Mouse (Mus musculus) layer of hippocampus, adult 18-20 months (tissue): ENCODE results near the gene Ppp2r5e. TPM values are rescaled to one million over a fixed set of nuclear protein-coding genes. Genes with fewer than 3 reads are reported as not detected.

Experiments
- DNase-seq, 2 experiments: peaks; one replicate each; pipeline ENCODE4 v3.0.0; 2022; ENCODE audit warnings: low spot score in 2 of 2
- total RNA-seq, 2 experiments: library from RNA; stranded (reverse); gene quantifications; 2 replicates each; pipeline ENCODE4 v1.2.3; 2021

Gene Ppp2r5e
- total RNA-seq, 2 experiments from 2014 or later = 79.2 to 79.8 TPM

- DNase-seq = no peak
These were observed 17.0 kb downstream of the Ppp2r5e start for GRCm38 (mm10) chr12:75579076-75579475.

- no peak for DNase-seq
These were observed 18.8 kb downstream of the Ppp2r5e start for GRCm38 (mm10) chr12:75577255-75577654.

DNA sequence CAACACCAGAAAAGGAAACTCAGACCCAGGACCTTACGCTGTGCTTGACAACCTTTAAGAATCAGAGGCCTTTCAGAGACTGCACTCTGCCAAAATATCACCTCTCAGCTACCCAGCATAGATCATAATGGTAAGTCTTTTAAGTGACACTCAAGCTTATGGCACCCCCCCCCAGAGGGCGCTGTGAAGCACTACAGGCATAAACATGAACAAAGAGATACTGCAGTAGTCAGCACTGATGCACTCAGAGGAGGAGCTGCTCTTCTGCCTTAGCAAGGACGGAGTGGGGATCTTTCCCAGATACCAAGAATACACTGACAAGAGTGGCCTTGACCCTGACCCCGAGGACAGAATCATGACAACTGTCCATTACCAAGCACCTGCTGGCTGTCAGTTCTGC, 23.8 kb downstream of the Ppp2r5e start:
- peak in 1 of 2 experiments; percentile 44 for DNase-seq

GRCm38 (mm10) chr12:75570138-75570537, 25.9 kb downstream of the Ppp2r5e start:
- no peak for DNase-seq

- DNase-seq = no peak
These were observed 28.3 kb downstream of the Ppp2r5e start for GRCm38 (mm10) chr12:75567745-75568144.

GRCm38 (mm10) chr12:75565756-75566155, 30.3 kb downstream of the Ppp2r5e start:
- DNase-seq = no peak

DNA sequence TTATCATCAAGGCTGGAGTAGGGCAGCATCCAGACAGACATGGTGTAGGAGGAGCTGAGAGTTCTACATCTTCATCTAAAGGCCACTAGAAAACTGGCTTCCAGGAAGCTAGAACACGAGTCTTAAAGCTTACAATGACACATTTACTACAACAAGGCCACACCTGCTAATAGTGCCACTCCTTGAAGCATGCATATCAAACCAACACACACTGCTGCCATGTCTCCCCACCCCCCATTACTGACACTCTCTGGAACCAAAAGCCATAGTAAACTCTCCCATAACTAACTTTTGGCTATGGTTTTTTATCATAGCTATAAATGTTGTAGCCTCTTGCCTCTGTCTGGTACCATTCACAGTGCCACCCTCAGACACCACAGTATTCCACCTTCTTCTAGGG, 31.5 kb downstream of the Ppp2r5e start:
- DNase-seq = no peak

DNA sequence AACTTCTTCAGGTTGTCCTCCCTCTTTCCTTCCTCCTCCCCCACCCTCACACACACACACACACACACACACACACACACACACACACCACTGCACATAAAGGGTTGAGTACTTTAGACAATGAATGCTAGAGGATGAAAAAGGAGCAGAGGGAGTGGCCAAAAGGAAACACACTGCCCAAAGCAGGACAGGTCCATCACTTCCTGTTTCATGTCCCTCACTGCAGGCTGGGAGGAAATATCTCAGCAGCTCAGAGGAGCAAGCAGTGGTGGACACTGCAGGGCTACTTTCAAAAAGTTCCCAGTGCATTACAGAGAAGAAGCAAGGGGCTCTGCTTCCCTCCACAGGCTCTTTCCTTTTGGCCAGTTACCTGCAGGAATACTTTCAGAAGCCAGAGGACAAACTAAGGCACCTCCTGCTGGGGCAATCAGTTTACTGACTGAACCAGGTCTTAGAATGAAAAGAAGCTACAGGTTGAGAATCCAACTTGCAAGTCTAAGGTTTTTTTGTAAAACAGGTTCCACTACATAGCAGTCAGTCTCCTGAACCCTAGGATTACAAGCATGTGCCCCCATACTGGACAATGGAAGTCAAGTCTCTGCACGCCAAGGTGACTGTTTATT, 32.9 kb downstream of the Ppp2r5e start:
- DNase-seq = no peak

DNA sequence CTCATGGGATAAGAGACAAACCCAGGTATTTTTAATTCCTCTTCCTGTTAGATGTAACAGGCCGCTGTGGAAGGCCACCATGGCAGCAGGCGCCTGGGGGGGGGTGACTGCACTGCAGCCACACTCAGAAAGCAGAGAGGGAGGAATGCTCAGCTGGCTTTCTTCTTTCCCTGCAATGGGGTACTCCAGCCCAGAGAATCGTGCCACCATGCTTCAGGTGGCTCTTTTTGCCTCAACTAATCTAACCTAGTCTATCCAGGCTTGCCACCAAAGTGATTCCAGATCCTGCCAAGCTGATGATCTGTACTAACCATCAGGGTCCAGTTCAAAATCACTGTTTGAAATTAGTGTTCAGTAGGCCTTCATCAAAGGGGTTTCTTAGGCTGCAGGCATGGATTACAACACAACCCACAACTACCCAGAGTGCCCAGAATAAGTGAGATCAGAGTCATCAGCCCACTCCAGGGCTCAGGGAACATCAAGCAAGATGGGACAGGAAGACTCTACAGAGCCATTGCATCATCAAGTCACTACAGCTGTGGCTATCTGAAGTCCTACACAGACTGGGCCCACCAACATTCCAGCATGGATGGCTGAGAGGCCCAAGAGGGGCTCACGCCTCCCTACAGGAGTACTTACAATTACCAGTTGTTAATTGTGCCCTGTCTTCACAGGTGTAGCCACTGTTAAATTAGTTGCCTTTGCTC, 35.2 kb downstream of the Ppp2r5e start:
- DNase-seq = no peak

- no peak for DNase-seq
These were observed 36.8 kb downstream of the Ppp2r5e start for GRCm38 (mm10) chr12:75559196-75559595.

- DNase-seq = peak in 1 of 2 experiments; percentile 15
These were observed 38.2 kb downstream of the Ppp2r5e start for GRCm38 (mm10) chr12:75557813-75558212.

DNA sequence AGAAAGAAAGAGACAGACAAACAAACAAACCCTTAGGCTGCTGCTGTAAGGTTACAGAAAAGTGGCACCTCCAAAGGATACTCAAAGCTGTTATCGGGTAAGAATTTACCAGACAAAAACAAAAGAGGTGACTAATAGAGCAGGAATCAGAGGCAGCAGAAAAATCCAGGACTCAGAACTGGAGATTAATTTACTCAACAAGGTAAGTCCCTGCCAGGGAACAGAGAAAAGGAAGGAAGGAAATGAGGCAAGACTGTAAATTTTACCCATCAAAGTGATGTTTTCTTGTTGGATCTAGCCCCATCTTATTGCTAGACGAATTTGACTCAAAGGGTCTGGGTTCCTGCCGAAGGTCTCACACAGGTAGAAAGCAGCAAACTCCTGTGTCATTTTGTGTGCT, 41.0 kb downstream of the Ppp2r5e start:
- no peak for DNase-seq

- DNase-seq = no peak
These were observed 43.7 kb downstream of the Ppp2r5e start for GRCm38 (mm10) chr12:75552296-75552695.

DNA sequence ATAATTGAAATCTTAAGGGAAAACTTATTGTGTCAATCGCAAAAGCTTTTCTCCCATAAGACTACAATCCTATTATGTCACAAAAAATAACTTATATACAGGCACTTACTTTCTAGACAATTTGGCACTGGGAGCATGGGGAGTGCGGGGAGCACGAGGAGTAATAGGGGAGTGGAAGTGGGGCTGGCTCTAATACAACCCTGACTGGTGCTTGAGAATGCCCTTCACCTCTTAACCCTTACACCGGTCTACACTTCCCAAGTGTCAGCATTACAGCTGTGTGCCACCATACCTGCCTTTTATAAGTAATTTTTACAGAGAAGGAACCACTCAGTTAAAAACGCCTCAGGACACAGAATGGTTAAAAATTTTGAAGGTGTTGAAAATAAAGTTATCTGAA, 44.4 kb downstream of the Ppp2r5e start:
- DNase-seq = no peak

DNA sequence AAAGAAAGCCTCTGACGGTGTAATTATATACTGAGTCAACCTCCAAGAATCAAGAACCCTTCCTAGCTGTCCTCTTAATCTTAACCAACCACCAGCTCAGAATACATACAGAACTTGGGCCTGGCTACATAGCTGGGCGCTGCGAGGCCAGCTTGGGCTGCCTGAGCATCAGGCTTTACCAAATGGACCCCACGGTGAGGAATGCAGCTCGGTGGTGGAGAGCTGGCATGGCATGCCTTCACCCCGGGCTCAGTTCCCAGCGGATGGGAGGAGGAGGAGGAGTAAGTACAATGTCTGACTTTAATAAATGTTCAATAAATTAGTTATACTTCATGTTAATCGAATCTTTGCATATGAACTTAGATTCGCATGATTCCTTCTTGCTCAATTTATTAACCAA, 47.0 kb downstream of the Ppp2r5e start:
- no peak for DNase-seq

GRCm38 (mm10) chr12:75547174-75547573, 48.9 kb downstream of the Ppp2r5e start:
- DNase-seq = no peak

DNA sequence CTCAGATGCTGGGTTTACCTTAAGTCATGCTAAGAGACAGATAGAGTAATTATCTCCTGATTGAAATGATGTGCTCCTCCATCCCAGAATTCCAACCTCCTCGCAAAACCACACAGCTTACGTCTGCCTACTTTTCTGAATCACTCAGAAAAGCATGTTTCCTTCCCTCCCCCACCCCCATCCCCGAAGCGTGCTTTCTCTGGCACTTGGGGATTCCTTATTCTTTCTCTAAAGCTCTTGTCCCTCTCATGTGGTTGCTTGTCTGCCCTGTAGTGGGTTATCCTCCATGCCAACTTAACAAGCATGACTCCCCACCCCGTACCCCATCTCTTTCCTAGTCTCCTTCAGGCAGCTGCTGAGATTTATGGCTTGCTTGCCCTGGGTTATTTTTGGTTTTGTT, 49.8 kb downstream of the Ppp2r5e start:
- DNase-seq = no peak

DNA sequence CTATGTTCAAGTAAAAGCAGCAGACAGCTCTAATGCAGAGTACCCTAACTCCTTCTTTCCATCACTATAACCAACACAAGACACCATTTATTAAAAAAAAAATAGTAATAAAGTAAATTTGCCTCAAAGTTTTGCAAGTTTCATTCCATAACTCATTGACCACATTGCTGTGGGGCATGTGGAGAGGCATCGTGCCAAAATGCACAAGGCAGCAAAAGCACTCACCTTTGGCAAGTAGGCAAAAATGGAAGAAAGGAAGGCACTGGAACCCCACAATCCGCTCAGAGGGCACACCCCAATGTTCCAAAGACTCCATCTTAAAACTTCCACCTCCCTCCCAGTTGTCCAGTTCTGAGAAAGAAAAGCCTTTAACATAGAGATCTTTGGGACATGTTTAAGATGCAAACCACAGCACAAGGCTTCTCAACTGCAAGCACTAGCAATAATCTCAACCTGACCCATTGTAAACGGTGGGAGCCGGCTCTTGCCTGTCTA, 50.6 kb downstream of the Ppp2r5e start:
- DNase-seq = no peak

DNA sequence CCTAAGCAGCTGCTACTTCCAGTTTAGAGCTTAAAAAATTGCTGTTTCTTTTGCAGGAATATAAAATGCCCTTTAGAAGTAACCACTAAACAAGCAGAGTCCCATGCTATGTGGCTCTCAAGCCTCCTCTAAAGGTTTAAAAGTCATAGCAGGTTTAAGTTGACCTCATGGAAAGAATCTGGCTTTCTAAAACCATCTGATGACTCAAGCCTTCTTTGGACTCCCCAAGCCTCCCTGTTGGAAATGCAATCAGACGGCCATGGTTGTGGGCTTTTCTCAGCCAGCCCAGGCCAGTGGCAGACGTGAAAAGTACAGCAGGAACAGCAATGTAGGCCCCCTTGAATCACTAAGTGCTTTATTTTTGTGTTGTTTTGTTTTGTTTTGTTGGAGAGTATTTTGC, 51.4 kb downstream of the Ppp2r5e start:
- DNase-seq = no peak

DNA sequence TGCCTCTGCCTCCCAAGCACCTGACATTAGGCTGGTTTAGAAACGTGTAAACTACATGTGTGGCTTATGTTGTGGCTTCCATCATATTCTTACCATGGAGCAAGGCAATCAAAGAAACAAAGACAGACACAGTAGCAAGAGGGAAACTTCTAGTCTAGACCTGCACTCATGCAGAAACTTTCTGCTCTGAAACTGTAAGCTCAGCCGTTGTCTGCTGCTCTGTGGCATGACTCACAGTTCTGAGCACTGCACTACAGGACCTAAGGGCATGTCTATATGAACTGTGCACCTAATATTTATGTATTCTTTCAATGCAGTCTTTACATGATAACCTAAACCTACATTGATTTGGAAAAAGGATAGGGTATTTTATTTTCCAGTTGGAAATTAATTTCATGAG, 51.8 kb downstream of the Ppp2r5e start:
- no peak for DNase-seq

- DNase-seq = no peak
These were observed 52.7 kb downstream of the Ppp2r5e start for GRCm38 (mm10) chr12:75543346-75543745.

DNA sequence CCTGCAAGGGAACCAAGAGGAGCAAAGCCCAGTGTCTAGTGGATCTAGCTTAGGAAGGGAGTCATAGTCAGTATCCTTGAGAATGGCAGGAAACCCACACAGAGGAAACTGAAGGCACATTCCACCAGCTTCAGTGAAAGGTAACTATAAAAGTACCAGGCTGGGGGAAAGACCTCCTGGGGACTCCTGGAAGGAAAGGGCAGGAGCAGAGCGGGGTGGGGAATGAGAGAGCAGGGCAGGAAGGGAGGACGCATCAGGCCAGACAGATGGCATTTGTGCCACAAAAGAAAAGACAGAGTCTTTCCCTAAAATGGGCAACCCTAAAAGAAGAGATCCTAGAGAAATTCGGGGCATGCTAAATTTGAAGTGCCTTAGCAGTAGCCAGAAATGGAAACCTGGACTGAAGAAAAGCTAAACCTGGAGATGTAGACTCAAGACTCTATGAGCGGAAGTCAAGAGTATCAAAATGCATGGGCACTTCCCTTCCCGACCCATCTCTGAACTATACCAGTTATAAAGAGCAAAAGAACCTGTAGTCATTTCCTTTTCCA, 55.3 kb downstream of the Ppp2r5e start:
- DNase-seq = no peak

DNA sequence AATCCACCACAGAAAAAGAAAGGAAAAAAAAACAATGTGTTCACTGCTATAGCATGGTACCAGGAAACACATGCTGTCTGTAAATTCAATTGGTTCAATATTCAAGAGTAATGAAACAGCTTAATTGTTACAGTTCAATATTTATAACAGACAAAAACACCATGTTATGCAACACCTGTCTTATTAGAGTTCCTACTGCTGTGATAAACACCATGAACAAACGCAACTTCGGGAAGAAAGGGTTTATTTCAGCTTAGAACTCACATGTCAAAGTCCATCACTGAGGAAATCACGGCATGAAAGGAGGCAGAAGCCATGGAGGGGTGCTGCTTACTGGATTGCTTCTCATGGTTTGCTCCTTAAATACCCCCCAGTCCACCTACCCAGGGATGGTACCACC, 56.8 kb downstream of the Ppp2r5e start:
- no peak for DNase-seq
